Mouse (Mus musculus) c-Kit-positive CD71-positive TER-119-negative erythroid progenitor cells, embryonic 14.5 days (primary cell): ENCODE data around the gene Gm21863.
"Not testable (repeated sequence)": the region's sequence is repeated elsewhere in the genome, so short reads cannot be mapped to it uniquely, and the experiment has no call there.

Experiments
- DNase-seq: peaks from one replicate; pipeline ENCODE4 v3.0.0-alpha.2; 2013; ENCODE audit warnings: low read depth

Gene Gm21863

DNA sequence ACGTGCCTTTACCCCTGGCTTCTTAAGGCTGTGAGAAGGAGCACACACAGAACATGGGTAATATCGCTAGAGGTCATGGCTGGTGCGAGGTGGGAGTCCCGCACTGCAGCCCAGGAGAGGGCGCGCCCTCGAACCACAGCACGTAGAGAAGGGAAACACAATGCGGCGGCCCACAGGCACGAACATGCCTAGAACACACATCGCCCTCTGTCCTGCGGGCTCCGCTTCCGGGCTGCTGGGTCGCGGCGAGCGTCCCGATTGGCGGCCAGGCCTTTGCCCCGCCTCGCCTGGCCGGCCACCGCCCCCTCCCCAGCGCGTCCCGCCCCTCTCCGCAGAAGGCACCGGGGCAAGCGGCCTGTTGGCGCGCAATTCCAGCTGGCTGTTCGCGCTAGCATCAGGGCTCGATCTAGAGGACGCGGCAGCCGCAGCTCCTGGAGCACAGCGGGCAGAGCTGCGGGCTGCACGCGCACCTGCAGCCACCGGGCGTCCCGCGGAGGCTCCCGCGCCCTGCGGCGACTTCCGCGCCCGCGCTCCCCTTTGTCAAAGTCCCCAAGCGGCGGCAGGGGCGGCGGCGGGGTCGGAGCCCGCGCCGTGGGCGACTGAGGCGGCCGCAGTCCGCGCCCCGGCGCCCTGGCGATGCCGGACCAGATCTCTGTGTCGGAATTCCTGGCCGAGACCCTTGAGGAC, at the start of gene Gm21863:
Gm21863 (plus strand) TSS at position 637 of the 687 bp plus-strand sequence.
- DNase-seq: not testable (repeated sequence)

GRCm38 (mm10) chr12:19928049-19928448, 26.3 kb upstream of the Gm21863 start:
- DNase-seq: peak; percentile 1
